Mouse (Mus musculus): Measurements from ENCODE around the gene Clcc1. TPM values are rescaled to one million over a fixed set of nuclear protein-coding genes. Genes with fewer than 3 reads are reported as not detected.
"Not testable (repeated sequence)": the region's sequence is repeated elsewhere in the genome, so short reads cannot be mapped to it uniquely, and the experiment has no call there.

The Clcc1 gene
- total RNA-seq (2021): 10 to 100 TPM; 27.6 to 37.6 TPM
- long read RNA-seq, experiment 1, partial matches to known transcripts: 5 of 21 reads
- long read RNA-seq, experiment 1, other reads (novel, unspliced or antisense): 14 of 21 reads
- long read RNA-seq, experiment 2, transcript Clcc1-202 (12 exons, 2,043 nt): major isoform, 12 of 49 reads
- long read RNA-seq, experiment 2, partial matches to known transcripts: 5 of 49 reads
- long read RNA-seq, experiment 2, other reads (novel, unspliced or antisense): 32 of 49 reads

DNA sequence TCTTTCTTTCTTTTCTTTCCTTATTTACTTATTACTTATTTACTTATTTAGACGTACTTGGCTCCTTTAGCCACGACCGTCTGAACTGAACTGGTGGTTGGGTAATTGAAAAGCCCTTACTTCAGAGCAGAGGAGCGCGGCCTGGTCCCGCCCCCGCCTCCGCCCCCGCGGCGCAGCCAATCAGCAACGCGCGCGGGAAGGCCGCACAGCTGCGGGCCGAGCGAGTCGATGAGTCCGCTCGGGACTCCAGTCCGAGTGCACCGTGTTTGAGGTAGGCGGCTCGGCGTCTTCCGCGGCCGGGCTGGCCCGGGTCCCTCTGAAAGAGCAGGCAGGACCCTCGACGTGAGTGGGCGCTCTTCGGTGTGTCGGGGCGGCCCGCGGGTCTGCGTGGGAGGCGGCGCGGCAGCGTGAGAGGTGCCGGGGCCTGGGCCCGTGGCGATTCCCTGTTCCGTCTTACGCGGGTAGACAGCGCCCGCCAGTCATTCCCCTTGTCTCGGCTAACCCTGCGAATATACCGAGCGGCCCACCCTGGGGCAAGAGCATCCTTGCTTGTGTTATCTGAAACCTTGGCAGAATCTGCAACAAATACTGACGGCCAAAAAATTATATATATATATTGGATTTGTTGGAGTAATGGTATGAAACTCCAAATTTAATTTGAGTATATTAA lies at the start of gene Clcc1:
Gene Clcc1, plus strand, starts transcription at position 204 of the 670 bp plus-strand sequence.
- DNase-seq (ENCODE audit: low spot score in 2 of 2): peak; percentile 95 to 98

DNA sequence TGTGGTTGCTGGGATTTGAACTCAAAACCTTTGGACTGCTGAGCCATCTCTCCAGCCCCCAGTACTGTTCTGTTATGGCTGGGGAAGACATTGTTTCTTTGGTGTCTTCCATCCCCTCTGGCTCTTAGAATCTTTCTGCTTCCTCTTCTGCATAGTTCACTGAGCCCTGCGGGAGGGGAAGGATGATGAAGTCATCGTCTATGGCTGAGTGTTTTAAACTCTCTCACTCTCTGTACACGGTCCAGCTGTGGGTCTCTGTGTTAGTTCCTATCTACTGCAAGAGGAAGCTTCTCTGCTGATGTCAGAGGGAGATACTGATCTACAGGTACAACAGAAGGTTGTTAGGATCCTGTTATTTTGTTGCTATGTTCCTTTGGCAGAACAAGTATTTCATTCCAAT lies 44.8 kb upstream of the Clcc1 start:
- DNase-seq (ENCODE audit: low spot score in 2 of 2): no peak

DNA sequence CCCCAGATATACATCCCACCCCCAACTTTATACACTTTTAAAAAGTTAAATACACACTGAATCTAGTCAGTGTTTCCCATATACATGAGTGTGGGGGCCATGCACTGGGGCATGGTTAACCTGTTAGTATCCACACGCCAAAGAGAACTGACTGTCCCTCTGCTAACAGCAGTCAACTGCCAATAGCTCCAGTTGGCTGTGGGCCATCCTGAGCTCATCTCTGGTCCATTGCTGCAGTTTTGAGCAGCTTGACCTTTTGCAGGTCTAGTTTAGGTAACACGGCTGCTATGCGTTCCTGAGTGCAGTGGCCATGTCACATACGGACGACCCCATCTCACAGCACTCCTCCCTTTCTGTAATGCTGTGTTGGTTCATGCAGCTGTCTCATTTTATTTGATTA lies 19.0 kb upstream of the Clcc1 start:
- no peak for DNase-seq (ENCODE audit: low spot score in 2 of 2)

DNA sequence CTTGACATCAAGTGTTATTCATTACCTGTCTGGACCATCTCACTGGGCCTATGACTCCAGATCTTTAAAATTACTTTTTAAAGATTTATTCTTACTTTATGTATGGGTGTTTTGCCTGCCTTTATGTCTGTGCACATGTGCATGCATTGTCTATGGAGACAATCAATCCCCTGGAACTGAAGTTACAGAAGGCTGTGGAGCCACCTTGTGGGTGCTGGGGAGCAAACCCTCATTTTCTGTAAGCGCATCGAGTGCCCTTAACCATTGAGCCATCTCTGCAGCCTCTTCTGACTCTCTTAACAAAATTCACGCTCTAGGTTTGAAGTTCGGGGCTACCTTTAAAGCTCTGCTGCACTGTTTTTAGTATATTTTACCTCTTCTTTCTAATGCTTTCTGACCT lies 14.3 kb upstream of the Clcc1 start:
- no peak for DNase-seq (ENCODE audit: low spot score in 2 of 2)

DNA sequence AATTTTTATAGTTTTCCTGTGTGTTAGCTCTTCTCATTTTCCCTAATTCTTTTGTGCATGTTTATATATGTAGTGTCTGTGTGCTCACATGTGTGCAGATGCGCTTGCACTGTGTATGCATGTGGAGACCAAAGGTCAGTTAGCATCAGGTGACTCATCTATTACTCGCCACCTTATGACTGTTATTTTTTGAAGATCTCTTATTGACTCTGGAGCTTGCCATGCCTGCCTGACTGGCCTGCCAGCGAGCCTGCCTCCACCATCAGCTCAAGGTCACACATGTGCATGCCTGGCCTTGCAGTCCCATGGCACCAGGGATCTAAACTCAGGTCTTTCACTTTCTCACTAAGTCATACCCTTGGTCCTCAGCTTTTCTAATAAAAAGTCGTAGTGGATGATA lies 12.7 kb upstream of the Clcc1 start:
- DNase-seq (ENCODE audit: low spot score in 2 of 2): no peak

DNA sequence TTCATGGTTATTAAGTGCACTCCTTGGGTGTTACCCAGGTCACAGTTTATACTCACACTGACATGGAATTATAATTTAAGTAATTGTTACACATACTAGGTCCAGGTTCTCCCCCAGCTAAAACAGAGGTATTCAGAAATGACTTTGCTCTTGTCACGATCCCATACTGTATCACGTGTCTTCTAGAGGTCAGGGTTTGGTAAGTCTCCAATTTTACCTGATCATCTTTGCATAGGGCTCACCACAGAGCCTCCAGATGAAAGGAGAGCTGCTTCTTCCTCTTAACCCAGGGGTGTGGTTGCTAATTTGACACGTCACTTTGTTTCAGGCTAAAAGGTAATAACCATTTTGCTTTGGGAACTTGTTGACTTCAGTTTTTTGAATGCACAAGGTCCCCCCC lies 8.9 kb upstream of the Clcc1 start:
- DNase-seq (ENCODE audit: low spot score in 2 of 2): no peak

DNA sequence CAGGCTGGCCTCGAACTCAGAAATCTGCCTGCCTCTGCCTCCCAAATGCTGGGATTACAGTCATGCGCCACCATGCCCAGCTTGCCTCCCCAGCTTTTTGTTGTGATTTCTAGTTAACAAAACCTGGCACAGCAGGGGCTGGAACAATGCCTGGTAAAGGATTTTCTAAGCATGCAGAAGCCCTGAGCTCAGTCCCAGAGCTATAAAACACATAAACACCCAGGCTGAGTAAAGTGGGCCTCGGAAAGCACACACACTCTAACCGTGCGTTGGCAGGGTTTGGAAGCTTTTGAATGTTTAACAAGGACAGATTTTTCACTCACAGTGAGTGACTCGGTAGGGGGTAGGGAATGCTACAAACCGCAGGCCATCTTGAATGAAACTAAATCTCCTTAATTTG lies 7.7 kb upstream of the Clcc1 start:
- DNase-seq (ENCODE audit: low spot score in 2 of 2): no peak

DNA sequence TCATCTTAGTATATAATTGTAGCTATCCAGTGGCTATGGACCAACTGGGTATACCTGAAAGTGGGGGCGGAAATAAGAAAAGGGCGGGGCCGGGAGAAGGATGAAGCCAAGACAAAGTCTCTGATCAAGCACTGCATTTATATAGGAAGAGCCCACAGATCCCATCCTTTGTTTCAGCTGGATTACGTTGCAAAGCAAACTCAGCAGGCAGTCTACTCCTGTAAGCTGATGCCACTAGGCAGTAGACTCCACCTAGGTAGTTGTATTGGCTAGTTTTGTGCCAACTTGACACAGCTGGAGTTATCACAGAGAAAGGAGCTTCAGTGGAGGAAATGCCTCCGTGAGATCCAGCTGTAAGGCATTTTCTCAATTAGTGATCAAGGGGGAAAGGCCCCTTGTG lies 6.0 kb upstream of the Clcc1 start:
- DNase-seq (ENCODE audit: low spot score in 2 of 2): not testable (repeated sequence)

DNA sequence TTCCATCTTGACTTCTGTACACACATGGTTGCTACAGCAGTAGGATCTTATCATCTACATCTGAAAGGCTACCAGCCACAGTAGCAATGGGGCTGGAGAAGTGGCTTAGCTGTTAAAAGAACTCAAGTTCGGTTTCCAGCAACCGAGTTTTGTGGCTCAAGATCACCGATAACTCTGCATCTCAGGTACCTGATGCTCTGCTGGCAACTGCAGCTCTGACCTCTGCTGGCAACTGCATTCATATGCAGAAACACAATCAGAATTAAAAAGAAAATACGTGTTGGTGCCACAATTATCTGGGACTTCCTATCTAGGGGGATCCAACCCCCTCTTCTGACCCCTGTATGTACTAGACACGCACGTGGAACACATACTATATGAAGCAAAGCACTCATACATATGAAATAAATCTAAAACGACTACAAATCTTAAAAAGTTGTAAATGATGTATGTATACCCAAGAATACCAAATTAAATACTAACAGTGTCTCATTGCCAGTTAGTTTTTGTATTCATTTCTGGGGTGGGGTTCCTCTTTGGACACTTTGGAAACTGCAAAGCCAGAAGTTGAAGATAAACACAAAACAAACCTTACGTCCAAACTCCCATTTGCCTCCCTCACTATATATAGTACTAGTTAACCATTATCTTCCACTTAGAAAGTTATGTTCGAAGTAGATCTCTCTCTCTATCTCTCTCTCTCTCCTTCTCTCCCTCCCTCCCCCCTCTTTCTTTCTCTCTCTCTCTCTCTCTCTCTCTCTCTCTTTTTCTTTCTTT lies 659 bp upstream of the Clcc1 start:
- DNase-seq (ENCODE audit: low spot score in 2 of 2): no peak

DNA sequence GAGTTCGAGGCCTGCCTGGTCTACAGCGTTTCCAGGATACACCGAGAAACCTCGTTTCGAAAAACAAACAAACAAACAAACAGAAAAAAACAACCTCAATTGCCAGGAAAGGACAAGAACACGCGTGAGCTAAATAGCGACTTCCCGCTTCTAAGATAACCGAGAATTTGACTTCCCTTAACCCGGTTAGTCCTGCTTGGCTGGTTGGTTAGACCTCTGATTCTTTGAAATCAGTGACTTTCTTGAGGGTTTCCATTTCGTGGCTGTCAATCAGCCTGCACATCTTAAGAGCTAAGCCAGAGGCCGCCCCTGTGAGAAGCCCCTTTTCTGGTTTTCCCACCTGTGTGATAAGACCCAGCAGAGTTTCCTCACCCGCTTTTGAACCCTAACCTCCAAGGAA lies 853 bp downstream of the Clcc1 start:
- no peak for DNase-seq (ENCODE audit: low spot score in 2 of 2)

DNA sequence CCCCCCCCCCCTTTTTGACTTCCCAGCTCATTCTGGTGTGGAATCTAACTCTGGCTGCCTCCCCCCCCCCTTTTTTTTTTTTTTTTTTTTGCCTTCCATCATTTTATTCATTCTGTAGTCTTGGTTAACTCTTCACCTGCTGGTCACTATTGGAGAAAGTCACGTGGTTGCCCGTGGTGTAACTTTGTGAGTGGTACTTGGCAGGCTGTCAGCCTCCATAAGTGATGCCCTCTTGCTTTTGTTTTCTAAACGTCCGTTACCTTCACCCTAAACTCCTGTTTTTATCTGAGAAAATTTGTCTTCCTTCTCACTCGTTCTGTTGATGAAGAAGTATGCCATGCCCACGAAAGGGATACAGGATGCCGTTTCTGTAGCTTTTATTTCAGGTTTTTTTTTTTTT lies 1.8 kb downstream of the Clcc1 start:
- no peak for DNase-seq (ENCODE audit: low spot score in 2 of 2)

DNA sequence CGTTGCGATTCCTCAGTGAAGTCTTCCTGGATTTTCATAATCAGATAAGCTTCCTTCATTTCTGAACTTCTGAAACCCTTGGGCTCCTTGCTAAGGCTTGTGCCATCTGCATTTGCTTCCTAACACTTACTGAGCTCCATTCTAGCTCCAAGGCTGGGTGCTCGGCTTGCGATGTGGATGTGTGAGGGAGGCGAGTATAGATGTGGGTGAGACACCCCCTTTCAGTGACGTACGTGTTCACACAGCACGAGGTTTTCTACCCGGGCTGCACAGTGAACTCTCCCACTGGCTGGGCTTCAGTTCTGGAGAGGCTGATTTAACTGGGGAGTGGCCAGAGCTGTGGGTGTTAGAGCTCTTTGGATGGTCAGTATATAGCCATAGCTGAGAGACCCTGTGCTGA lies 4.9 kb downstream of the Clcc1 start:
- DNase-seq (ENCODE audit: low spot score in 2 of 2): no peak

DNA sequence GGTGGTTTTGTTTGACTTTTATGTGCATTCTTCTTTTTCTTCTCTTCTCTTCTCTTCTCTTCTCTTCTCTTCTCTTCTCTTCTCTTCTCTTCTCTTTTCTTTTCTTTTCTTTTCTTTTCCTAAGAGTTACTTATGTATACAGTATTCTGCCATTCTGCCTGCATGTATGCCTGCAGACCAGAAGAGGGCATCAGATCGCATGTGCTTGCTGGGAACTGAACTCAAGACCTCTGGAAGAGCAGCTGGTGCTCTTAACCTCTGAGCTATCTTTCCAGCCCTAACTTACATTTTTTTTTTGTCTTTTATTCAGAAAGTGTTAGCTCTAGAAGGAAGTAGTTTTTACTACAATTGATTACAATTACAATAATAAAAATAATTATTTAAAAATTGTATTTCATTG lies 7.2 kb downstream of the Clcc1 start:
- no peak for DNase-seq (ENCODE audit: low spot score in 2 of 2)

DNA sequence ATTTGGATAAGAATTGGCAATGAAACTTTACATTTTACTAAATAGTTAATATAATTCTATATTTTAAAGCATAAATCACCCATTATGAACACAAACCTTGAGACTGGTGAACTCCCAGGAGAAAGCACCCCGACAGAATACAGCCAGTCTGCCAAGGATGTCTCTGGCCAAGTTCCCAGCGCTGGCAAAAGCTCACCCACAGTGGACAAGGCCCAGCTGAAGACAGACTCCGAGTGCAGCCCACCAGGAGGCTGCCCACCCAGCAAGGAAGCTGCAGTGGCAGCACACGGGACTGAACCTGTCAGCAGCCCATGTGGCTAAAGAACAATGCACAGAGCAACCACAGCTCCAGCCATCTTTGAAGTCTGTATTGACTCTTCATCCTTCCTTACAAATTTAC lies 22.9 kb downstream of the Clcc1 start:
- DNase-seq (ENCODE audit: low spot score in 2 of 2): no peak

DNA sequence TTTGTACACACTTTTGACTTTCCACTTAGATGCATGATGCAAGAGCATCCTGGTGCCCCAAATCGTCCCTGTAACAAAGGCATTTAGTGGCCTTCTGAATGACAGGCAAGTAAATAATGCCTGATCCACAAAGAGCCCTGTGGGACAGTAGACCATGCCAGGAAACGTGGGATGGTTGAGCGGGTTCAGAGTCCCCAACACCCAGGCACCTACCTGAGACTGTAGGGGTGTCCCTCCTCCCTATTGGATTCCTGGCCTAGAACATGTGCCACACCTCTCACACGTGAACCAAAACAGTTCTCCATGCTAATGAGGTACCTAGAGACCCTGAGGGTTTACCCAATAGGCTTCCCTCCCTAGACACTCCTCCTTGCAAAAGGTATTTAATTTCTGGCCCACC lies 27.3 kb downstream of the Clcc1 start:
- no peak for DNase-seq (ENCODE audit: low spot score in 2 of 2)

DNA sequence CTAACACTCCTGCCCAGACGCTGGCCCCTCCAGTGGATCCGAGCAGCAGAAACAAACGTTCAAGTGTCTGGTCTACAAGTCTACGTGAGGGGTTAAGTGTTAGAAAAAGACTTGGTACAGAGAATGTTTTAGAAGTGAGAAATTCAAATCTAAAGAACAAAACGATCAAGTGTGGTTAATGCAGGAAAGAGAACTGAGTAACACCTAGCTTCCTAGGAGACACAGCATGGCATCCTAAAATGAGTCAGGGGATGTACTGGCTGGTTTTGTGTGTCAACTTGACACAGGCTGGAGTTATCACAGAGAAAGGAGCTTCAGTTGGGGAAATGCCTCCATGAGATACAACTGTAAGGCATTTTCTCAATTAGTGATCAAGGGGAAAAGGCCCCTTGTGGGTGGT lies 29.9 kb downstream of the Clcc1 start:
- not testable (repeated sequence) for DNase-seq (ENCODE audit: low spot score in 2 of 2)

DNA sequence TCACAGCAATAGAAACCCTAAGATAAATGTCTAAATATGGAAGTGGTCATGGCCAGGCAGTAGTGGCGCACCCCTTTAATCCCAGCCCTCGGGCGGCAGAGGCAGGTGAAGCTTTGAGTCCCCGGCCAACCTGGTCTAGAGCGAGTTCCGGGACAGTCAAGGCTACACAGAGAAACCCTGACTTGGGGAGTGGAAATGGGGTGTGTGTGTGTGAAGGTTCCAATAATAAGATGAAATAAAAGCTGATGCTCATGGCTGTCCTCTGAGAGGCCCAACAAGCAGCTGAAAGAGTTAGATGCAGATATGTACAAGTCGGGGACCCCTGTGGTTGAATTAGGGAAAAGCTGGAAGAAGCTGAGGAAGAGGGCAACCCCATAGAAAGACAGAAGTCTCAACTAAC lies 32.0 kb downstream of the Clcc1 start:
- DNase-seq (ENCODE audit: low spot score in 2 of 2): no peak

DNA sequence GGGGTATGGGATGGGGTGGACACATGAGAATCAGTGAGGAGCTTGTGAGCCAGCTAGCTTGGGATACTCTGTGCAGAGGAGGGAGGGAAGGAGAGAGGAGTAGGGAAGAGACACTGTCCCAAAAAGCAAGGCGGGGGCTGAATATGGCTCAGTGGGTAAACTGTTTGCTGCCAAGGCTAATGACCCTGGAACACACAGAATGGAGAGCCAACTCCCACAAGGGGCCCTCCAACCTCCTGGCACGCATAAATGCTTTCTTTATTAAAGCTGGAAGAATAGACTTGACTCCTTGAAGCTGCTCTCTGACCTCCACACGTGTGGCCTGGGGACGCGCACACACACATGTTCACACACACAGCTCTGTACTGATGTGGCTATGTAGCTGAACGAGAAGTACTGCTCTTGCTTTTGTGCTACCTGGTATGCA lies 35.3 kb downstream of the Clcc1 start:
- no peak for DNase-seq (ENCODE audit: low spot score in 2 of 2)

DNA sequence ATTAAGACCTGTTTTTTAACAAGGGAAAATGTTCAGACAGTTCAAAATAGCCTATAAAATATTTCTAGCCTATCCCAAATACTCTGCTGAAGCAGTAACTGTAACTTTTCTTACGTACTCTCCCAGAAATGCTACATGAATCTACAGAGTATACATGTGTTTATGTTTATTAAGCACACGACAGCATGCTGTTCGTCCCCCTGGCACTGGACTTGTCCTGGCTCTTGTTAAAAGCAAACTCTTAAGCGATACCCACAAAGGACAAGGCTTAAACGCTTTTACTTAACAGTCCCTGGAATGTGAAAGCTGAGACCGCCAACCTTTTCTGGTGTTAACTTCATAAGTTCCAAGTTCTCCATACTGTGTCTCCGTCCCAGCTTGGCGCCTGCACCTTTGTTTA lies 35.7 kb downstream of the Clcc1 start:
- no peak for DNase-seq (ENCODE audit: low spot score in 2 of 2)

DNA sequence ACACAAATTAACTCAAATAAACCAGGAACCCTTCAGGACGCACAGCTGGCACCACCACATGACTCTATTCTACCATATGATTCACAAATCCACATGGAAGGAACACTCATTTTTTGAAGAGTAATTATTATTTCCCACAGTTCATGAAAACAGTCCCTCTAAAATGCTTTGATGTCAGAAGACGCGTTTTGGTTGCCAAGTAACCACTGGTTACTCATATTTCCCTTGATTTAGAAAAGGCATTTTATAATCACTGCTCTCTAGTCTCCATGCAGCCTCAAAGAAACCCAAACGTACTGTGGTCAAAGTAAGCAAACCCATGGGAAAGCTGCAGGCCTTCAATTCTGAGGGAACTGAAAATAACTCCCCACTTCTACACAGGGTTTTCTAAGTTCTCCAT lies 36.3 kb downstream of the Clcc1 start:
- no peak for DNase-seq (ENCODE audit: low spot score in 2 of 2)

DNA sequence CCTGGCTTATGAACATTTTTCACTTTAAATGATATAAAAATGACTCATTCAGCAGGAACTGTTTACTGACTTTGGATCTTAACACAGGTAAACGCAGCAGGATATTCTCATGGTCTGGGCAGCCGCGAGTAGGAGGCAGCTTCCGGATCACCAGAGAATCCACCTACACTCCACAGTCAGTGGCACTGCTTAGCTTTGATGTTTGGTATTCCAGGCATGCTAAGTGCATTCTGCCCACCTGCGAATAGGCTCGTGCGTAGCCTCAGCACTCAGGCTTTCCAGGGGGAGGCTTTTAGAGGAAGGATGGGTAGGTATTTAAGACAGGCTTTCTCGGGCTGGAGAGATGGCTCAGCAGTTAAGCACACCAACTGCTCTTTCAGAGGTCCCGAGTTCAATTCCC lies 40.6 kb downstream of the Clcc1 start:
- DNase-seq (ENCODE audit: low spot score in 2 of 2): no peak

DNA sequence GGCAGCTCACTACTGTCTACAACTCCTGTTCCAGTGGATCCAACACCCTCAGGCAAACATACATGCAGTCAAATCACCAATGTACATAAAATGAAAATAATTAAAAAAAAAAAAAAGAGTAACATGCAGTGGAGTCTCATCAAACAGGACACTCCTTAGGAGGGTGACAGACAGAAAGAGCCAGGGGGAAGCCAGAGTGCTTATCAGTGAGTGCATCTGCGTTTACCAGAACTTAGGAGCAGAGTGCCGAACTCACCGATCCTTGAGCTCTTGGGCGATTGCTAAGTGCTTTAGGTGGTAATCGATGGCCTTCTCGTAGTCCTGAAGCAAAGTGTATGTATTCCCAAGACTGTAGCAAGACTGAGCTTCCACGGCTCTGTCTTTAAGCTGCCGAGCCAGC lies 44.9 kb downstream of the Clcc1 start:
- no peak for DNase-seq (ENCODE audit: low spot score in 2 of 2)
